Mouse (Mus musculus): ENCODE results near the gene Oosp1.
A peak's percentile ranks its signal among the peaks of the same experiment; 100 is the strongest.

Oosp1 gene

GRCm38 (mm10) chr19:11690839-11691238, at the start of gene Oosp1:
Oosp1 (minus strand) TSS chr19:11691150.
- no peak for DNase-seq (ENCODE audit: low spot score)

GRCm38 (mm10) chr19:11736455-11736854, 45.5 kb upstream of the Oosp1 start:
- peak; percentile 26 for DNase-seq (ENCODE audit: low spot score)

GRCm38 (mm10) chr19:11730278-11730677, 39.3 kb upstream of the Oosp1 start:
- DNase-seq (ENCODE audit: low spot score) = no peak

GRCm38 (mm10) chr19:11727304-11727703, 36.4 kb upstream of the Oosp1 start:
- peak; percentile 62 for DNase-seq (ENCODE audit: low spot score)

- peak; percentile 56 for DNase-seq (ENCODE audit: low spot score)
Observed at GRCm38 (mm10) chr19:11725915-11726314, 35.0 kb upstream of the Oosp1 start.

GRCm38 (mm10) chr19:11724275-11724674, 33.3 kb upstream of the Oosp1 start:
- no peak for DNase-seq (ENCODE audit: low spot score)

- no peak for DNase-seq (ENCODE audit: low spot score)
Observed at GRCm38 (mm10) chr19:11723870-11724269, 32.9 kb upstream of the Oosp1 start.

GRCm38 (mm10) chr19:11720071-11720470, 29.1 kb upstream of the Oosp1 start:
- no peak for DNase-seq (ENCODE audit: low spot score)

GRCm38 (mm10) chr19:11712451-11712850, 21.5 kb upstream of the Oosp1 start:
- no peak for DNase-seq (ENCODE audit: low spot score)

- no peak for DNase-seq (ENCODE audit: low spot score)
Observed at GRCm38 (mm10) chr19:11698342-11698741, 7.4 kb upstream of the Oosp1 start.

GRCm38 (mm10) chr19:11696755-11697154, 5.8 kb upstream of the Oosp1 start, which contains the start of gene Oosp3:
Oosp3 (plus strand) TSS chr19:11697055.
- DNase-seq (ENCODE audit: low spot score) = no peak

GRCm38 (mm10) chr19:11691454-11691853, 504 bp upstream of the Oosp1 start:
- DNase-seq (ENCODE audit: low spot score) = no peak

- peak; percentile 29 for DNase-seq (ENCODE audit: low spot score)
Observed at GRCm38 (mm10) chr19:11661562-11661961, 29.4 kb downstream of the Oosp1 start.

GRCm38 (mm10) chr19:11660459-11660858, 30.5 kb downstream of the Oosp1 start, which contains the start of gene Oosp2:
Oosp2 (minus strand) TSS chr19:11660559.
- DNase-seq (ENCODE audit: low spot score) = no peak

GRCm38 (mm10) chr19:11659142-11659541, 31.8 kb downstream of the Oosp1 start:
- DNase-seq (ENCODE audit: low spot score) = no peak

GRCm38 (mm10) chr19:11649564-11649963, 41.4 kb downstream of the Oosp1 start:
- no peak for DNase-seq (ENCODE audit: low spot score)

- no peak for DNase-seq (ENCODE audit: low spot score)
Observed at GRCm38 (mm10) chr19:11646166-11646565, 44.8 kb downstream of the Oosp1 start.

- no peak for DNase-seq (ENCODE audit: low spot score)
Observed at GRCm38 (mm10) chr19:11640732-11641131, 50.2 kb downstream of the Oosp1 start, which contains the start of gene Ms4a3. Ms4a3 (minus strand) TSS chr19:11640851.

GRCm38 (mm10) chr19:11639038-11639437, 51.9 kb downstream of the Oosp1 start:
- DNase-seq (ENCODE audit: low spot score) = no peak

GRCm38 (mm10) chr19:11635572-11635971, 55.4 kb downstream of the Oosp1 start:
- no peak for DNase-seq (ENCODE audit: low spot score)

- DNase-seq (ENCODE audit: low spot score) = no peak
Observed at GRCm38 (mm10) chr19:11634330-11634729, 56.6 kb downstream of the Oosp1 start.

- no peak for DNase-seq (ENCODE audit: low spot score)
Observed at GRCm38 (mm10) chr19:11633732-11634131, 57.2 kb downstream of the Oosp1 start.

- DNase-seq (ENCODE audit: low spot score) = peak; percentile 54
Observed at GRCm38 (mm10) chr19:11625231-11625630, 65.7 kb downstream of the Oosp1 start.

- no peak for DNase-seq (ENCODE audit: low spot score)
Observed at GRCm38 (mm10) chr19:11624800-11625199, 66.2 kb downstream of the Oosp1 start.

GRCm38 (mm10) chr19:11623551-11623950, 67.4 kb downstream of the Oosp1 start, which contains the start of gene Ms4a2:
Ms4a2 (minus strand) TSS chr19:11623719.
- no peak for DNase-seq (ENCODE audit: low spot score)

All from c-Kit-positive CD71-positive TER-119-positive erythroid progenitor cells, embryonic 14.5 days (primary cell).